Mouse (Mus musculus): ENCODE data around the gene H2-Oa. TPM values are rescaled to one million over a fixed set of nuclear protein-coding genes. Genes with fewer than 3 reads are reported as not detected.

H2-Oa gene
- polyA plus RNA-seq, 1 experiment from 2014 or later: 0.57 TPM

DNA sequence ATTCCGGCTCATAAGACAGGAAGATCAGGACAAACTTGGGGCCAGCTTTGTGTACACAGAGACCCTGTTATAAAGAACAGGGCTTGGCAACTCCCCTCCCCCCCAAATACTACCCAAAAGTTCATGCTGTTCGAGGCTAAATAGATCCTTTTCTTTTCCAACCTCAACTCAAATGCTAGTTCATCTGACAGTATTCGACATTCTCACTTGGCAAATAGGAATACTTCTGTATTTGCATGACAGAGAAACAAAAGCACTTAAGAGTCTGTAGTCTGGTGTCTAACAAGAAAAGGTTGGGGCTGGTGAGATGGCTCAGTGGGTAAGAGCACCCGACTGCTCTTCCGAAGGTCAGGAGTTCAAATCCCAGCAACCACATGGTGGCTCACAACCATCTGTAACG lies 16.3 kb downstream of the H2-Oa start:
- Histone ChIP-seq H3K4me2 (ENCODE audit: low read depth, low read length) (no peak overlapping the region), H3K27ac (ENCODE audit: low read length) (no peak overlapping the region), H3K27me3 (ENCODE audit: control insufficient read depth, insufficient read depth, low read depth, low read length) (no peaks in the 10 kb centered on the region; the same call in 1 of the 2 replicates), H3K9ac (ENCODE audit: low read depth, low read length) (no peak overlapping the region), H3K4me1 (ENCODE audit: control insufficient read depth, low read depth, low read length) (no peaks in the 10 kb centered on the region), H3K9me3 (replicated peaks; ENCODE audit: control insufficient read depth, low read length) (no peaks in the 10 kb centered on the region), H3K36me3 (ENCODE audit: control insufficient read depth, insufficient read depth) (peaks cover 33% of the 10 kb centered on the region), H3K4me3 (ENCODE audit: low read depth, low read length) (no peak overlapping the region)
- no peak for ATAC-seq (ENCODE audit: low read depth)
- 82% methylated on average over 5 of the region's 6 CpGs for WGBS (ENCODE audit: insufficient replicate concordance)

DNA sequence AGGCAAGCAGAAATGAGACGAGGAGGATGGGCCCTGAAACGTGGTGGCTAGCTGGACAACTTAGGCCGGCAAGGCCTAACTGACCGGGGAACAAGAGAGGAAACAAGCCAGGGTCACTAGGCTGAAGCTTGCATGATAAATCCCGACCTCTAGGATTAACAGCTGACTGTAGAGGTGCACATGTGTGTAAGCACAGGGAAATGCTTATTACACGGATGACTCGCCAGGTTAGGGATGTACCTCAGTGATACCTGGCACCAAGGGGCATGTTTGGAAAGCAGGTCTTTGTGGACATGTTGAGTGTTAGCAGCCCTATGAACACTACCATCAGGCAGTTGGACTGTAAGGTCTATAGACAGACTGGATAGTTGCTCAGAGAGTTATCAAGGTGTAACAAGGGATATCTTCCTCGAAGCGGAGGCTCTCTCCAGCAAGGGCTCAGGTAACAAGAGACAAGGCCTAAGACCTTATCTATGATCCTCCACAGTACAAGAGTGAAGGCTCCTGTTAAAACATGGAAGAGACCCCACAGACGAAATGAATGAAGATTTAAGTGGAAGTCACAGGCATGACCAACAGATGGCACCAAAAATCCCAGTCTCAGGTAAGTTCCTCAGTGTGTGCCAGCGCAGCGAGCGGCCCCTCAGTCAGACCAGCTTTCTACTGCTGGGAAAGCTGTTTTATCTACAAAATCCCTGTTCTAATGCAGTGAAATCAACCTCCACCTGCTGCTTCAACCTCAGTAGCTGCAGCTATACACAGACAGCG lies 17.1 kb downstream of the H2-Oa start:
- Histone ChIP-seq H3K4me3 (ENCODE audit: low read depth, low read length) (no peak overlapping the region), H3K27ac (ENCODE audit: low read length) (no peak overlapping the region), H3K4me2 (ENCODE audit: low read depth, low read length) (no peak overlapping the region), H3K4me1 (ENCODE audit: control insufficient read depth, low read depth, low read length) (no peaks in the 10 kb centered on the region), H3K9ac (ENCODE audit: low read depth, low read length) (no peak overlapping the region), H3K9me3 (replicated peaks; ENCODE audit: control insufficient read depth, low read length) (no peaks in the 10 kb centered on the region), H3K27me3 (ENCODE audit: control insufficient read depth, insufficient read depth, low read depth, low read length) (no peaks in the 10 kb centered on the region; the same call in 1 of the 2 replicates), H3K36me3 (ENCODE audit: control insufficient read depth, insufficient read depth) (peaks cover 41% of the 10 kb centered on the region)
- WGBS (ENCODE audit: insufficient replicate concordance): 68% methylated on average over 14 of the region's 14 CpGs
- no peak; the same call in 1 of the 2 replicates for ATAC-seq (ENCODE audit: low read depth)

DNA sequence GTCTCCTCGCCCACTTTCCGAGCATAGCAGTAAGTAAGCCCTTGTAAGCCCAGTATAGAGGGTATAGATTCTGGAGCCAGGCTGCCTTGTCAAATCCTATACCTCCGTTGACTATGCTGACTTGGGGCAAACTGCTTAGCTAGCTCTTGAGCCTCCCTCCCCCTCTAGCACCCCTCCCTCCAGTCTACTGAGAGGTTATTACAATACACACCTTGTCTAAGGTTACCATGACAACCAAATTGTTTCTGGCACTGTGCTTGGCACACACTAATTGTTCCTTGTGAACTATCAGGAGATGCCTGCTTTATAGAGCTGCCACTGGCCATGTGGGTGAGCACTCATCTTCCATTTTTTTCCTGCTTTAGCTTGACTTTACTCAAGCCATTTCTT lies 17.7 kb downstream of the H2-Oa start:
- no peak overlapping the region for H3K4me3 ChIP-seq (ENCODE audit: low read depth, low read length)
- no peak overlapping the region for H3K27ac ChIP-seq (ENCODE audit: low read length)
- ATAC-seq (ENCODE audit: low read depth): no peak
- WGBS (ENCODE audit: insufficient replicate concordance): 58% methylated on average over 3 of the region's 3 CpGs
- peaks cover 47% of the 10 kb centered on the region for H3K36me3 ChIP-seq (ENCODE audit: control insufficient read depth, insufficient read depth)
- H3K4me1 ChIP-seq (ENCODE audit: control insufficient read depth, low read depth, low read length): peaks cover 2% of the 10 kb centered on the region; the same call in 1 of the 2 replicates
- H3K9me3 ChIP-seq (replicated peaks; ENCODE audit: control insufficient read depth, low read length): no peaks in the 10 kb centered on the region
- no peak overlapping the region for H3K4me2 ChIP-seq (ENCODE audit: low read depth, low read length)
- H3K9ac ChIP-seq (ENCODE audit: low read depth, low read length): no peak overlapping the region
- H3K27me3 ChIP-seq (ENCODE audit: control insufficient read depth, insufficient read depth, low read depth, low read length): no peaks in the 10 kb centered on the region; the same call in 1 of the 2 replicates

DNA sequence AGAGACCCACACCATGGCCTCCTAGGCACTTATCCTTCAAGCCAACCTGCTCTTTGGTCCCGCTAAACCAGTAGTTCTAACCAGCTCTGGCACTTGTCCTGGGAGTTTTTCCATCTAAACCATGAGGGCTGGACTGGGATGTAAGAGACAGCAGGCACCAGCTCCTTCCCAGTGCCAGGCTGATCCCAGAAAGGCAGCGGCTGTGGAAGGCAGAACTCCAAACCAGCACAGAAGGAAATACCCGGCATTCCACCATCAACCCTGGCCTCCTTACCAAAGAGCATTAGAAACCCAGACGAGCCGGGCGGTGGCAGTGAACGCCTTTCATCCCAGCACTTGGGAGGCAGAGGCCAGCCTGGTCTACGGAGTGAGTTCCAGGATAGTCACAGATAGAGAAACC lies 18.2 kb downstream of the H2-Oa start:
- Histone ChIP-seq H3K4me2 (ENCODE audit: low read depth, low read length) (no peak overlapping the region), H3K9me3 (replicated peaks; ENCODE audit: control insufficient read depth, low read length) (no peaks in the 10 kb centered on the region), H3K27me3 (ENCODE audit: control insufficient read depth, insufficient read depth, low read depth, low read length) (no peaks in the 10 kb centered on the region), H3K4me3 (ENCODE audit: low read depth, low read length) (no peak overlapping the region), H3K9ac (ENCODE audit: low read depth, low read length) (no peak overlapping the region), H3K4me1 (ENCODE audit: control insufficient read depth, low read depth, low read length) (peaks cover 7% of the 10 kb centered on the region), H3K27ac (ENCODE audit: low read length) (no peak overlapping the region), H3K36me3 (ENCODE audit: control insufficient read depth, insufficient read depth) (peaks cover 52% of the 10 kb centered on the region)
- ATAC-seq (ENCODE audit: low read depth): no peak
- 80% methylated on average over 8 of the region's 8 CpGs for WGBS (ENCODE audit: insufficient replicate concordance)

DNA sequence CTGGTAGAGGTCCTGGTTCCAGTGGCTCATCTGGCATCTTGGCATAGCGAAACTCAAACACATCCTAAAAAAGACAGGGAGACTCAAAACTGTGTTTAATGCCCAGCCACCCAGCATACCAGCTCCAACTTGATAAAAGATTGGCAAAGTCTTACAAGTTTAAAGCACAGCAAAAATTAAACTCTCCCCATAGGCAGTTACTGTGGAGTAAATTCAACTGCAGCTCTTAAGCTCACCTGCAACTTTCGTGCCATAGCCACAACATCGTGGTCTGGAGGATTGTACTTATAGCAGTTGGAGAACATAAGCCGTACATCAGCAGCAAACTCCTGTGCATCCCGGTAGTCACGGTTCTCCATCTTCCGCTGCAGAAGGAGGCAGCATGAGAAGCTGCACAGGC lies 22.0 kb downstream of the H2-Oa start:
- WGBS (ENCODE audit: insufficient replicate concordance): 85% methylated on average over 7 of the region's 7 CpGs
- H3K9me3 ChIP-seq (replicated peaks; ENCODE audit: control insufficient read depth, low read length): no peaks in the 10 kb centered on the region

DNA sequence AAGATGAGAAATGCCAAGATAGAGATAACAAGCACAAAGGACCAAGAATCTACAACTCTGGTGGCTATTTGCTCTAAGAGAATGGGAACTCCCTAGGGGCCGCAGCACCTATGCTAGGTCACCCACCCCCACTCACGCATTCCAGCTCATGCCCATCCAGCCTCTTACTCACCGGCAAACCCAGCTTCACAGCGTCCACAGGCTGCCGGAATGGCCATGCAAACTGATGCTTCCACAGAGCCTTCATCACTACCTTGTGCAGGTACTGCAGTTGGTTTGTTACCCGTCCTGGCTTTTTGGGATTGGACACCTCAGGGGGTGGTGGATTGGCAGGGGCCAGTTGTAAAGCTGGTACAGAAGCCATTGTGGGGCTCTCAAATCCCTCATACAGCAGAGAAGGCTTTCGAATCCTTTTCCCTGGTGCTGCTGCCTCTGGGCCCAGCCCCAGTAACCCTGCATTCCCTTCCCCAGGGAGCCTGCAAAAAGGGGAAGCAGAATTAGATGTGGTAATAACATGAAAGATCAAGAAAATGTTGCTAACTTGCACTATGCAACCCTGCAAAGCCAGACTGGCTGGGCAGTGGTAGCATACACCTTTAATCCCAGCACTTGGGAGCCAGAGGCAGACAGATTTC lies 24.7 kb downstream of the H2-Oa start:
- 46% methylated on average over 7 of the region's 7 CpGs for WGBS (ENCODE audit: insufficient replicate concordance)
- Histone ChIP-seq H3K9me3 (replicated peaks; ENCODE audit: control insufficient read depth, low read length) (no peaks in the 10 kb centered on the region), H3K4me1 (ENCODE audit: control insufficient read depth, low read depth, low read length) (peaks cover 36% of the 10 kb centered on the region), H3K4me3 (ENCODE audit: low read depth, low read length) (peak overlapping the region; percentile 99), H3K27ac (ENCODE audit: low read length) (no peak overlapping the region; the same call in 1 of the 2 replicates), H3K27me3 (ENCODE audit: control insufficient read depth, insufficient read depth, low read depth, low read length) (no peaks in the 10 kb centered on the region), H3K36me3 (ENCODE audit: control insufficient read depth, insufficient read depth) (peaks cover 64% of the 10 kb centered on the region), H3K9ac (ENCODE audit: low read depth, low read length) (peak overlapping the region; percentile 94), H3K4me2 (ENCODE audit: low read depth, low read length) (peak overlapping the region; percentile 77)
- no peak for ATAC-seq (ENCODE audit: low read depth)

More for the DNA sequence above, 22.0 kb downstream of the H2-Oa start:
- ATAC-seq (ENCODE audit: low read depth): no peak
- Histone ChIP-seq H3K27ac (ENCODE audit: low read length) (no peak overlapping the region), H3K4me3 (ENCODE audit: low read depth, low read length) (no peak overlapping the region), H3K4me1 (ENCODE audit: control insufficient read depth, low read depth, low read length) (peaks cover 26% of the 10 kb centered on the region), H3K9ac (ENCODE audit: low read depth, low read length) (no peak overlapping the region), H3K36me3 (ENCODE audit: control insufficient read depth, insufficient read depth) (peaks cover 80% of the 10 kb centered on the region), H3K27me3 (ENCODE audit: control insufficient read depth, insufficient read depth, low read depth, low read length) (no peaks in the 10 kb centered on the region), H3K4me2 (ENCODE audit: low read depth, low read length) (no peak overlapping the region)

DNA sequence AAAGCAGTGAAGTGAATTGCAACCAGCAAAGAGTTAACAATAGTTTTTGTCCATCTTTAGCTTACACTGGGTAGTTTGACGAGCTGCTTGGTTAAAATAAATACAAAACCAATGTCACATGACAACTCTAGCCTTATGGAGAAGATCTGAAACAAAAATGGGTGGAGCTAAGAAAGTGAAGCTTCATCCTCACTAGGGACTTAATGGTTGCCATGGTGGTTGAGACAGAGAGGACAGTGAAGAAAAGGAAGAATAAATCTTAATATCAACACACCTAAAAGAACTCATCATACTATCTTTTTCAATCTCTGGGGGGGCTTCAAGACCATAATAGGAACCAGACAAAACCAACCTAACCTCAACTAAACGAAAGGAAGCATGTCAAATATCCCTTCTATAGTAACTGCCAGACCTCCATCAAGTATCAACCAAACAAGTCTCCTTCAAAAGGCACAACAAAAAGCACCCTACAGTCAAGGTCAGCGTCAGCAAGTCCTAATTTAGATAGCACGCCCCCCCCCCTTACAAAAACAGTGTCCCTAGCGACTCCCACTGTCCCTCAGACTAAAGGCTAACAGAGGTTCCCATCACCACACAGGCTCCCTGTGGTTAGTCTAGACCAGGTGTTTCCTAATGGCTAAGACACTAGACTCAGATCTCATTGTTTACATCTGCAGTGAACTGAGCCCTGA lies 25.4 kb downstream of the H2-Oa start:
- under 1% methylated on average over 5 of the region's 5 CpGs for WGBS (ENCODE audit: insufficient replicate concordance)
- H3K9ac ChIP-seq (ENCODE audit: low read depth, low read length): peak overlapping the region; percentile 94
- H3K4me3 ChIP-seq (ENCODE audit: low read depth, low read length): peak overlapping the region; percentile 99
- H3K4me1 ChIP-seq (ENCODE audit: control insufficient read depth, low read depth, low read length): peaks cover 38% of the 10 kb centered on the region
- H3K27me3 ChIP-seq (ENCODE audit: control insufficient read depth, insufficient read depth, low read depth, low read length): no peaks in the 10 kb centered on the region
- peak overlapping the region; percentile 77 for H3K4me2 ChIP-seq (ENCODE audit: low read depth, low read length)
- H3K36me3 ChIP-seq (ENCODE audit: control insufficient read depth, insufficient read depth): peaks cover 57% of the 10 kb centered on the region
- H3K27ac ChIP-seq (ENCODE audit: low read length): peak overlapping the region; percentile 74
- H3K9me3 ChIP-seq (replicated peaks; ENCODE audit: control insufficient read depth, low read length): no peaks in the 10 kb centered on the region
- ATAC-seq (ENCODE audit: low read depth): no peak

DNA sequence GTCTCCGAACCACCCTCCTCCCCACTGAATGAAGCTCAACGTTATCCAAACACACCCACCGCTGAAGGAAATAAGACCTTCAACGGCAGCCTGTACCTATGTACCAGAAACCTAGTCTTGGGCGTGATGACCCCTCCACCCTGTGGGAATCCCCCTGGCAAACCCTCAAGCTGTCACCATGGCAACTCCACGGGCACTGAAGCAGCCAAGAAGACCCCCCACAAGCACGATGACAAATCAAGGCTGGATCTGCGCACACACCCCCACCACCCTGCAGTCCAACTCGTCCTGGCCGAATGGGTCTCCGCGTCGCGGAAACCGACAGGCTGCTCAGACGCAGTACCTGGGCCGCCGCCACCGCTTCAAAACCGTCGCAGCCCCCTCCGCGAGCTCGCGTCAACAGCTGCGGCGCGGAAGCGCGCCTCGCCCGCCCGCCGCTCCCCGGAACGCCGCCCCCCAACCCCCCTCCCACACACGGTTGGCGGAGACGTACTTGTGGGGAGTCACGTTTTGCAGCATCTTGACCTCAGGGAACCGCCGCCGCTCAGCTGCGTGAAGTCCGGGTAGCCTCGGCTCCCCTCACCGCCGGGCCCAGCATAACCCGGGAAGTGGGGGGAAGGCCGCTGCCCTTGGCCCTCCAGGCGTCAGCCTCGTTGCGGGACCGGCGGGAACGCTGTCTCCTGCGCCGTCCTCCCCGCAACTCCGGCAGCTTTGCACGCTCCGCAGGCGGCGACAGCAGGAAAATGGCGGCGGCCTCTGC lies 26.2 kb downstream of the H2-Oa start:
- WGBS (ENCODE audit: insufficient replicate concordance): under 1% methylated on average over 66 of the region's 67 CpGs
- Histone ChIP-seq H3K9ac (ENCODE audit: low read depth, low read length) (peak overlapping the region; percentile 94), H3K4me2 (ENCODE audit: low read depth, low read length) (peak overlapping the region; percentile 77), H3K4me3 (ENCODE audit: low read depth, low read length) (peak overlapping the region; percentile 99), H3K9me3 (replicated peaks; ENCODE audit: control insufficient read depth, low read length) (no peaks in the 10 kb centered on the region), H3K27me3 (ENCODE audit: control insufficient read depth, insufficient read depth, low read depth, low read length) (no peaks in the 10 kb centered on the region), H3K36me3 (ENCODE audit: control insufficient read depth, insufficient read depth) (peaks cover 50% of the 10 kb centered on the region), H3K27ac (ENCODE audit: low read length) (peak overlapping the region; percentile 74), H3K4me1 (ENCODE audit: control insufficient read depth, low read depth, low read length) (peaks cover 42% of the 10 kb centered on the region)
- ATAC-seq (ENCODE audit: low read depth): no peak
